Mouse (Mus musculus) limb, embryonic 12.5 days (tissue): ENCODE data around the gene Gm11084. TPM values are rescaled to one million over a fixed set of nuclear protein-coding genes. Genes with fewer than 3 reads are reported as not detected.
"Not testable (repeated sequence)": the region's sequence is repeated elsewhere in the genome, so short reads cannot be mapped to it uniquely, and the experiment has no call there.

Source experiments
- ATAC-seq: fragments of 200-750 bp; cut with Nextera tagmentation; 2 replicates; pipeline ENCODE4 v1.8.0; 2017; ENCODE audit warnings: low read depth, moderate TSS enrichment; ENCODE audit not compliant: insufficient number of reproducible peaks, insufficient read depth, low FRiP score, low TSS enrichment
- H3K27ac ChIP-seq: fragments of 300-500 bp; sonication (generic); 2 replicates; pipeline ENCODE4 v1.5.1; 2016; ENCODE audit warnings: mild to moderate bottlenecking, moderate library complexity
- H3K27me3 ChIP-seq: fragments of 300-500 bp; sonication (generic); 2 replicates; pipeline ENCODE4 v1.6.1; 2016; ENCODE audit warnings: mild to moderate bottlenecking, moderate library complexity
- H3K36me3 ChIP-seq: fragments of 300-500 bp; sonication (generic); 2 replicates; pipeline ENCODE4 v1.6.1; 2016; ENCODE audit warnings: mild to moderate bottlenecking, moderate library complexity
- H3K4me1 ChIP-seq: fragments of 300-500 bp; sonication (generic); replicated peaks from 2 replicates; pipeline ENCODE4 v1.6.1; 2016
- H3K4me2 ChIP-seq: fragments of 300-500 bp; sonication (generic); 2 replicates; pipeline ENCODE4 v1.6.1; 2016; ENCODE audit warnings: mild to moderate bottlenecking, moderate library complexity
- H3K4me3 ChIP-seq: fragments of 300-500 bp; sonication (generic); replicated peaks from 2 replicates; pipeline ENCODE4 v1.5.1; 2016; ENCODE audit warnings: mild to moderate bottlenecking
- H3K9ac ChIP-seq: fragments of 300-500 bp; sonication (generic); replicated peaks from 2 replicates; pipeline ENCODE4 v1.6.1; 2016; ENCODE audit warnings: mild to moderate bottlenecking, moderate library complexity
- H3K9me3 ChIP-seq: fragments of 300-500 bp; sonication (generic); 2 replicates; pipeline ENCODE4 v1.6.1; 2016; ENCODE audit warnings: mild to moderate bottlenecking, moderate library complexity
- whole genome bisulfite sequencing: fragments of 180-500 bp; shearing (Covaris S2); methylation state at CpG from one replicate; pipeline ENCODE4 v1.1.7; 2016; 5-methylcytosine and 5-hydroxymethylcytosine counted together
- polyA plus RNA-seq: library from polyadenylated mRNA; unstranded; fragments of >200 nt; fragmentation: Nextera tagmentation; extraction: Ambion mirVana; gene quantifications from 2 replicates; pipeline ENCODE4 v1.2.1, GENCODE M21; 2016

Gene Gm11084
- polyA plus RNA-seq, 1 experiment from 2014 or later, result not detected

GRCm38 (mm10) chr2:72992497-72992896, 6.0 kb upstream of the Gm11084 start:
- WGBS, result 95% methylated on average over 17 of the region's 17 CpGs
- H3K4me2 ChIP-seq, result no peak overlapping the region
- H3K4me1 ChIP-seq, result peaks cover 20% of the 10 kb centered on the region
- no peak overlapping the region for H3K9ac ChIP-seq
- no peak overlapping the region for H3K4me3 ChIP-seq
- ATAC-seq, result no peak
- peaks cover 9% of the 10 kb centered on the region; the same call in 1 of the 2 replicates for H3K36me3 ChIP-seq
- no peaks in the 10 kb centered on the region for H3K27me3 ChIP-seq
- H3K9me3 ChIP-seq, result peaks cover 12% of the 10 kb centered on the region
- H3K27ac ChIP-seq, result no peak overlapping the region

DNA sequence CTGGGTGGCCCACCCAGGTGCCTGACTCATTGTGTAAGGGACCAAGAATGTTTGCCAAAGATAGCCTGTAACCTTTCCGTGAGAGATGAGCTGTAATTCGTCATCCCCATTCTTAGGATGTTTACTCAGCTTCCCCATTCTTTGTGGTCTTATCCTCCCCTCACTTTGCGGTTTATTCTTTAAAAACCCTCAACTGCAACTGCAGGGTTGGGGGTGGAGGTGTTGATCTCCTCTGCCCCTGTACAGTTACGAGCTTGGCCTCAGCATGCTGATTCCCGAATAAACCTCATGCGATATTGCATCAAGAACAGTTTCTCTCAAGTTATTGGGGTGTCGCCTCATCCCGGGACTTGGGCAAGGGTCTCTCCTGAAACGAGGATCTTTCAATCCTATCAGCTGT, 2.4 kb upstream of the Gm11084 start:
- not testable (repeated sequence) for H3K36me3 ChIP-seq, H3K27me3 ChIP-seq, H3K4me2 ChIP-seq, H3K9ac ChIP-seq, H3K27ac ChIP-seq, ATAC-seq, H3K4me3 ChIP-seq
- 92% methylated on average over 9 of the region's 9 CpGs for WGBS
- Histone ChIP-seq H3K9me3 (peaks cover 12% of the 10 kb centered on the region), H3K4me1 (peaks cover 13% of the 10 kb centered on the region)

DNA sequence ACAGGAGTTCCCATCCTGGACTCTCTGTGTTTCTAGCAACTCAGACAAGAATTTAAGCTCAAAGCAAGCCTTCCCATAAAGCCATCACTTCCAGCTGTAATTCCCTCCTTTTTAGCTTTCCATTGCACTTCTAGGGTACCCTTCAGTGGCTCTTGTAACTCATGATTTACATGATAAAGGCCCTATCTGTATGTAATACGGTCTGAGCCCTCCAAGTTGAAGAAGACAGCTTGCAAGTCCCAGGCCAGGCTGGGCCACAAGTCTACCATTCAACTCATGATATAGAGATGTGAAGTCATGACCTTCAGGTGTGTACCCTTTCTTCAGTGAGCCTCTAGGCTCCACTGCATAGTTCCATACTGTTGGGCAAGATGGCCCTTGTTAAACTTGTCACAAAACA, 1.0 kb downstream of the Gm11084 start:
- Histone ChIP-seq H3K36me3 (peaks cover 9% of the 10 kb centered on the region; the same call in 1 of the 2 replicates), H3K27me3 (no peaks in the 10 kb centered on the region), H3K27ac (no peak overlapping the region), H3K9me3 (peaks cover 12% of the 10 kb centered on the region), H3K4me1 (peaks cover 13% of the 10 kb centered on the region), H3K4me3 (no peak overlapping the region), H3K9ac (no peak overlapping the region), H3K4me2 (no peak overlapping the region)
- WGBS, result 71% methylated on average over 1 of the region's 1 CpGs
- no peak for ATAC-seq

DNA sequence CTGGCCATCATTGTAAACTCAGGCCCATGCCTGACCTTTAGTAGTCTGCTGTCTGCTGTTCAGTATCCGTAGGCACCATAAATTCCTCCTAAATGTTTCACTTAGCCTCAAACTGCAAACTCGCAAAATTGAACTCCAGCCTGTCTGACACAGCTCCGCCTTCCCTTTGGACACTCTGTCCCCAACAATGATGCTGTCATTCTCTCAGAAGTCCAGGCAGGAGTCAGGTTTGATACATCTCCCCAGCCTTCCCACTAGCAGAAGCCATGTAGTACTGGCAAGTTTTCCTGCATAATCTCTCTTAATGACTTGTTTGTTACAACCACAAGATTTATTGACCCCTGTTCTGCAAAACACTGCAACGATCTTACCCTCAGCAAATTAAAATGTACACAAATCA, 1.7 kb downstream of the Gm11084 start:
- Histone ChIP-seq H3K4me2 (no peak overlapping the region), H3K9ac (no peak overlapping the region), H3K4me1 (peaks cover 13% of the 10 kb centered on the region), H3K27ac (peak overlapping the region; percentile 74), H3K4me3 (no peak overlapping the region), H3K9me3 (peaks cover 12% of the 10 kb centered on the region), H3K27me3 (no peaks in the 10 kb centered on the region), H3K36me3 (peaks cover 9% of the 10 kb centered on the region; the same call in 1 of the 2 replicates)
- no peak for ATAC-seq
- 27% methylated on average over 4 of the region's 4 CpGs for WGBS

DNA sequence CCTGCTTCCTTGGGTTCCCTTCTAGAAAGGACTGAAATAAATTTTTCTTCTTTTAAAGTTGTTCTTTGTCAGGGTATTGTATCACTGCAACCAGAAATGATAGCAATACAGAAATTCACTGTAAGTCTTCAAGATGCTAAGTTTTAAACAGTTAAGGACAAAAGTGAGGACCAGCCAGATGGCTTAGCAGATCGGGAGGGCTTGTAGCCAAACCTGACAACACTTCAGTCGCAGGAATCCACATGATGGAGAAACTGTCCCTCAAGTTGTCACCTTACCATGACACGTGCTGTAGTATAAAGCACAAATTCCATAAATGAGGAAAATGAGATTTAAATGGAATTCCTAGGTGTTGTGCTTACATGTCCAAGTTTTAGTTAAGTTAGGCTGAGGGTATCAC, 3.3 kb downstream of the Gm11084 start:
- Histone ChIP-seq H3K27ac (no peak overlapping the region), H3K9ac (no peak overlapping the region), H3K4me1 (peaks cover 13% of the 10 kb centered on the region), H3K36me3 (no peaks in the 10 kb centered on the region), H3K27me3 (no peaks in the 10 kb centered on the region), H3K9me3 (no peaks in the 10 kb centered on the region; the same call in 1 of the 2 replicates), H3K4me2 (no peak overlapping the region), H3K4me3 (no peak overlapping the region)
- ATAC-seq, result no peak
- WGBS, result 91% methylated on average over 3 of the region's 3 CpGs

DNA sequence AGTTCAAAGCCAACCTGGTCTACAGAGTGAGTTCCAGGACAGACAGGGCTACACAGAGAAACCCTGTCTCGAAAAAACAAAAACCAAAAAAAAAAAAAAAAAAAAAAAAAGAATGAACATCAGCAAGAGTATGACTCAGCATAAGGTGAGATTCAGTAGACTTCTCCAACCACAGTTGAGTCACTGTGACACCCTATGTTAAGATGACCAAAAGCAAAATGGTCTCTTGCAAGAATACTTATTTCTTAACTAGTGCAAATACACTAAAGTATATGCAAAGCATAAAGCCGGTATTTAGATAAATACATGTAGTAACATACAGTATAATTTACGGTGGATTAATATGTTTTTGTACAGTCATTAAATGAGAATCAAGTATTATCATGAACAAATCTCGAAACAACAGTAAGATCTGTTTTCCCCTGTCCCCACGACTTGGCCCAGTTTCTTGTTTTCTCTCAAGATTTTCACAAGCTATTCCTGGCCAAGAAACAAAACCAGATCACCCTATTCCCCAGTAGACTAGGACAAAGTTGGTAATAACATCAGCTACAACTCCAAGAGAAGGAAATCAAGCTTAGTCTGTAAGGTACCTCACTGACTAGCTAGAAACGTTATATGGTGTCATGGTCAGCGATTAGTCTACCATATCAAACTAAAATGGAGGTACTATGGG, 4.3 kb downstream of the Gm11084 start:
- Histone ChIP-seq H3K9me3 (no peaks in the 10 kb centered on the region), H3K9ac (no peak overlapping the region), H3K36me3 (no peaks in the 10 kb centered on the region), H3K4me3 (no peak overlapping the region), H3K27me3 (no peaks in the 10 kb centered on the region), H3K4me1 (peaks cover 15% of the 10 kb centered on the region), H3K4me2 (no peak overlapping the region), H3K27ac (no peak overlapping the region)
- no peak for ATAC-seq
- WGBS, result 91% methylated on average over 7 of the region's 7 CpGs

DNA sequence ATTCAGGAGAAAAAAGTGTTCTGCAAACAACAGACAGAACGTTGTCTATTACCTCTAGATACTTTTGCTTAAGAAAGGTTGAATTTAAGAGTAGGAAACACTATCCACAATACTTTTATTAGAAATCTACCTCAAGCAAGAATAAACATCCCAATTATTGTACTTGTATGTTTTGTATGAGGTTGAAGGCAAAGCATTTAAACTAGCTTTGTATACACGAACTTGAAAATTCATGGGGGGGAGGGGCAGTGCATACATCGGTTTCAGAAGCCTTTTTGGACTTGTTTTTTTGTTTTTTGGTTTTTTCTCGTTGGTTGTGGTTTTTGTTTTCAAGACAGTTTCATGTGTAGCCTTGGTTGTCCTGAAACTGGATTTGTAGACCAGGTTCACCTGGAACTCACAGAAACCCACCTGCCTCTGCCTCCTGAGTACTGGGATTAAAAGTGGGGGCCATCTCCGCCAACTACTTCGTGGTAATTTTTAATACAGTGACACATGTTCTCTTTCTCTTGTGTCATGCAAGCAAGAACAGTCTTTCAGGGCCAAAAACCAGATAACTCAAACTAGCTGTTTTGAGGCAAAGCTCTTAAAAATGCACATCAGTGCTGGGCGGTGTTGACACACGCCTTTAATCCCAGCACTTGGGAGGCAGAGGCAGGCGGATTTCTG, 4.9 kb downstream of the Gm11084 start:
- peak overlapping the region; percentile 100; the same call in 1 of the 2 replicates for H3K27ac ChIP-seq
- H3K9ac ChIP-seq, result no peak overlapping the region
- no peaks in the 10 kb centered on the region for H3K9me3 ChIP-seq
- peaks cover 20% of the 10 kb centered on the region for H3K4me1 ChIP-seq
- peak overlapping the region; percentile 68 for H3K4me2 ChIP-seq
- no peaks in the 10 kb centered on the region for H3K36me3 ChIP-seq
- no peaks in the 10 kb centered on the region for H3K27me3 ChIP-seq
- WGBS, result 82% methylated on average over 9 of the region's 9 CpGs
- ATAC-seq, result no peak
- H3K4me3 ChIP-seq, result peak overlapping the region; percentile 97

DNA sequence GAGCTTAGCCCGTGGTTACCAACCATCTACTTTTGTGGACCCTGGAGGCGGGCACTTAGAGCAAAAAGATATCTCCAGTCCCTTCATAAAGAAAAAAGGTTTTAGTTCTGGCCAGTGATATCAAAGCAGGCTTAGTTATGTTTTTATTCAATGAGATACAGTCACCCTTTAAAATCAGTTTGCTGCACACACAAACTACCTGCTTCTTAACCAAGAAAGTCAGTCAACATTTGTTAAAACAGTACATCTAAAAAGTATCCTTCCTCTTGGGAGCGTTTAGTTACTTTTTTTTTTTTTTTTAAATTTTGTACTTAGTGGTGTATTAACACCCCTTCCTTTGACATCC, 5.5 kb downstream of the Gm11084 start:
- H3K9me3 ChIP-seq, result no peaks in the 10 kb centered on the region
- H3K4me3 ChIP-seq, result peak overlapping the region; percentile 97
- peaks cover 1% of the 10 kb centered on the region; the same call in 1 of the 2 replicates for H3K36me3 ChIP-seq
- peak overlapping the region; percentile 68 for H3K4me2 ChIP-seq
- peaks cover 24% of the 10 kb centered on the region for H3K4me1 ChIP-seq
- H3K27ac ChIP-seq, result peak overlapping the region; percentile 100
- peak overlapping the region; percentile 100 for H3K9ac ChIP-seq
- H3K27me3 ChIP-seq, result no peaks in the 10 kb centered on the region
- WGBS, result 24% methylated on average over 3 of the region's 3 CpGs
- no peak for ATAC-seq

DNA sequence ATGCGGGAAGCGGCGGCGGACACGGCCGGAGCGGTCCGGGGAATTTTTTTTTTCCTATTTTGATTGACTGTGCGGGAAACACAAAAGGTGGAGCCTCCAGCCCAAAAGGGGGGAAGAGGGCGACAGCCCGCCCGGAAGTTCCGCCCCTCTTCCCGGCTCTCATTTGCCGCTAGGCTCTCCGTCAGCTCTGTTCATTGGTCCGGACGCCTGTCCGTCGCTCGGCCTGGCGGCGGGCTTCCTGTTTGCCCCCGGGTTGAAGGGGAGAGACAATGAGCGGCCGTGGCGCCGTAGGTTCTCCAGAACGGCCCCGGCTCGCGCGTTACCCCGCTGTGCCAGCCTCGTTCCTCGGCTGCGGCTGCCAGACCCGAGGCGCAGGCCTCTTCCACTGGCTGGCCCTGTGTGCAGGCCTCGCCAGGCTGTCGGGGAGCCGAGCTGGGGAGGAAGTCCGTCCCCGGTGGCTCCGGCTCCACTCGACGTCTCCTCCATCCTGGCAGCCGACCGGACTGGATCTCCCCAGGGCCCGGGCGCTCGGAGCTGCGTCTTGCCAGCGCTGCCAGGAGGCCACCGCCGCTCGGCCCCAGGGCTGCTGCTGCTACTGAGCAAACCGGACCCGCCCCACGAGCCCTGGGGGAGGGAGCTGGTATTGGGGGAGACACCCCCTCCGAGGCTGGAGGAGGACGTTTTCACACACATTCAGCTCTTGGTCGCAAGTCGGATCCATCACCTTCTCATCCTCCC, 6.0 kb downstream of the Gm11084 start, which contains the start of gene Sp3:
TSS of gene Sp3 (minus strand) at position 110 of the 738 bp plus-strand sequence.
- H3K9ac ChIP-seq, result peak within 1 kb of the TSS; percentile 100
- peak within 1 kb of the TSS; percentile 74 for H3K4me2 ChIP-seq
- H3K27ac ChIP-seq, result peak within 1 kb of the TSS; percentile 100
- peak within 1 kb of the TSS; percentile 97 for H3K4me3 ChIP-seq
- H3K9me3 ChIP-seq, result no peaks in the 10 kb centered on the region
- under 1% methylated on average over 64 of the region's 64 CpGs for WGBS
- H3K36me3 ChIP-seq, result peaks cover 7% of the 10 kb centered on the region; the same call in 1 of the 2 replicates
- peak; percentile 88 for ATAC-seq
- peaks cover 29% of the 10 kb centered on the region for H3K4me1 ChIP-seq
- H3K27me3 ChIP-seq, result no peaks in the 10 kb centered on the region

DNA sequence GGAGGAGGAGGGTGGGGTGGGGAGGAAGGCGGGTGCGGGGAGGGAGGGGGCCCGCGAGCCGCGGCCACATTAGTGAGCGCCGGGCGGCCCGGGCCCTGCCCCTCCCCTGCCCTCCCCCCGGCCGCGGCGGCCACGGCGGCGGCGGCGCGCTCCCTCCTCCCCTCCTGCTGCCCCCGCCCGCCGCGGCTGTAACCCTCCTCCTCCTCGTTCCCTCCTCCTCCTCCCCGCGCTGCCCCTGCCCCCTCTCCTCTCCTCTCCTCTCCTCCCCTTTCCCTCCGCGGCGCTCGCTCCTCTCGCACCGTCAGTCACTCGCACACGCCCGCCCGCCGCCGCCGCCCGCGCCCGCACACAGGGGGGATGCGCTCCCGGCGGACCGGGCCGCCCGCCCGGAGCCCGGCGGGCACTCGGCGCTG, 6.9 kb downstream of the Gm11084 start:
- Histone ChIP-seq H3K9ac (peak overlapping the region; percentile 100), H3K27ac (peak overlapping the region; percentile 100), H3K4me2 (peak overlapping the region; percentile 74), H3K4me3 (peak overlapping the region; percentile 97), H3K9me3 (no peaks in the 10 kb centered on the region), H3K27me3 (no peaks in the 10 kb centered on the region), H3K36me3 (peaks cover 8% of the 10 kb centered on the region; the same call in 1 of the 2 replicates), H3K4me1 (peaks cover 25% of the 10 kb centered on the region)
- WGBS, result under 1% methylated on average over 11 of the region's 54 CpGs
- ATAC-seq, result peak; percentile 63
